Mouse (Mus musculus) kidney, embryonic 16.5 days (tissue): Measurements from ENCODE around the gene Gm44973. TPM values are rescaled to one million over a fixed set of nuclear protein-coding genes. Genes with fewer than 3 reads are reported as not detected.

Source experiments
- ATAC-seq: fragments of 200-750 bp; cut with Nextera tagmentation; 2 replicates; pipeline ENCODE4 v1.8.0; 2017; ENCODE audit warnings: moderate TSS enrichment; ENCODE audit not compliant: low FRiP score, low TSS enrichment
- H3K27ac ChIP-seq: fragments of 300-500 bp; sonication (generic); 2 replicates; pipeline ENCODE4 v1.5.1; 2014; ENCODE audit warnings: low read length
- H3K27me3 ChIP-seq: fragments of 300-500 bp; sonication (generic); 2 replicates; pipeline ENCODE4 v1.6.1; 2014; ENCODE audit warnings: low read length, control low read depth, mixed read lengths; ENCODE audit not compliant: insufficient read depth
- H3K36me3 ChIP-seq: fragments of 300-500 bp; sonication (generic); 2 replicates; pipeline ENCODE4 v1.6.1; 2014; ENCODE audit warnings: low read length, control low read depth, mixed read lengths; ENCODE audit not compliant: insufficient read depth
- H3K4me1 ChIP-seq: fragments of 300-500 bp; sonication (generic); 2 replicates; pipeline ENCODE4 v1.6.1; 2014; ENCODE audit warnings: low read length, control low read depth, mixed read lengths; ENCODE audit not compliant: insufficient read depth
- H3K4me2 ChIP-seq: fragments of 300-500 bp; sonication (generic); replicated peaks from 2 replicates; pipeline ENCODE4 v1.6.1; 2014; ENCODE audit warnings: low read depth, low read length
- H3K4me3 ChIP-seq: fragments of 300-500 bp; sonication (generic); 2 replicates; pipeline ENCODE4 v1.5.1; 2014; ENCODE audit warnings: mild to moderate bottlenecking, low read length
- H3K9ac ChIP-seq: fragments of 300-500 bp; sonication (generic); replicated peaks from 2 replicates; pipeline ENCODE4 v1.6.1; 2014; ENCODE audit warnings: low read length
- H3K9me3 ChIP-seq: fragments of 300-500 bp; sonication (generic); 2 replicates; pipeline ENCODE4 v1.6.1; 2016; ENCODE audit warnings: low read length, control low read depth
- WGBS: fragments of 180-500 bp; shearing (Covaris S2); extraction: QIAGEN DNeasy Blood & Tissue Kit; methylation state at CpG from one replicate; pipeline ENCODE4 v1.1.7; 2014; 5-methylcytosine and 5-hydroxymethylcytosine counted together
- polyA plus RNA-seq: library from polyadenylated mRNA; unstranded; fragments of >200 nt; fragmentation: Nextera tagmentation; extraction: Ambion mirVana; gene quantifications from 2 replicates; pipeline ENCODE4 v1.2.1, GENCODE M21; 2015

Gene Gm44973
- polyA plus RNA-seq, 1 experiment from 2014 or later = 1.9 TPM

- no peaks in the 10 kb centered on the region for H3K27me3 ChIP-seq
- 83% methylated on average over 63 of the region's 63 CpGs for WGBS
- peaks cover 46% of the 10 kb centered on the region for H3K9me3 ChIP-seq
- no peak overlapping the region for H3K27ac ChIP-seq
- no peak for ATAC-seq
- H3K4me1 ChIP-seq = no peaks in the 10 kb centered on the region
- H3K4me2 ChIP-seq = no peak overlapping the region
- no peak overlapping the region for H3K4me3 ChIP-seq
- no peak overlapping the region for H3K9ac ChIP-seq
- peaks cover 92% of the 10 kb centered on the region for H3K36me3 ChIP-seq
Measured at GRCm38 (mm10) chr7:5030554-5031275, 15.4 kb downstream of the Gm44973 start.

GRCm38 (mm10) chr7:5031496-5031895, 16.2 kb downstream of the Gm44973 start:
- no peak overlapping the region for H3K4me3 ChIP-seq
- H3K9me3 ChIP-seq = peaks cover 51% of the 10 kb centered on the region
- no peaks in the 10 kb centered on the region for H3K4me1 ChIP-seq
- H3K36me3 ChIP-seq = peaks cover 94% of the 10 kb centered on the region
- 0 out of 2 replicates have a peak, but pooled peaks have one; percentile 4 for ATAC-seq
- H3K4me2 ChIP-seq = no peak overlapping the region
- no peak overlapping the region for H3K27ac ChIP-seq
- H3K9ac ChIP-seq = no peak overlapping the region
- 84% methylated on average over 46 of the region's 46 CpGs for WGBS
- H3K27me3 ChIP-seq = no peaks in the 10 kb centered on the region

- H3K36me3 ChIP-seq = peaks cover 75% of the 10 kb centered on the region
- 92% methylated on average over 3 of the region's 3 CpGs for WGBS
- no peak within 1 kb of the TSS for H3K9ac ChIP-seq
- H3K4me3 ChIP-seq = no peak within 1 kb of the TSS
- ATAC-seq = no peak
- H3K27me3 ChIP-seq = no peaks in the 10 kb centered on the region
- H3K4me2 ChIP-seq = no peak within 1 kb of the TSS
- peaks cover 7% of the 10 kb centered on the region; the same call in 1 of the 2 replicates for H3K4me1 ChIP-seq
- no peak within 1 kb of the TSS for H3K27ac ChIP-seq
- H3K9me3 ChIP-seq = peaks cover 46% of the 10 kb centered on the region
Measured at GRCm38 (mm10) chr7:5033818-5034217, 18.5 kb downstream of the Gm44973 start, which contains the start of gene 4632433K11Rik. 4632433K11Rik (plus strand) TSS chr7:5034118.

GRCm38 (mm10) chr7:5035628-5036027, 20.3 kb downstream of the Gm44973 start:
- H3K4me3 ChIP-seq = no peak overlapping the region
- peaks cover 28% of the 10 kb centered on the region for H3K9me3 ChIP-seq
- H3K27ac ChIP-seq = no peak overlapping the region
- 94% methylated on average over 17 of the region's 17 CpGs for WGBS
- no peaks in the 10 kb centered on the region for H3K27me3 ChIP-seq
- H3K4me1 ChIP-seq = peaks cover 16% of the 10 kb centered on the region; the same call in 1 of the 2 replicates
- H3K4me2 ChIP-seq = no peak overlapping the region
- H3K9ac ChIP-seq = no peak overlapping the region
- peaks cover 57% of the 10 kb centered on the region for H3K36me3 ChIP-seq
- no peak for ATAC-seq

GRCm38 (mm10) chr7:5036136-5036535, 20.8 kb downstream of the Gm44973 start:
- Histone ChIP-seq H3K9me3 (peaks cover 23% of the 10 kb centered on the region), H3K27ac (no peak overlapping the region), H3K4me1 (peaks cover 16% of the 10 kb centered on the region; the same call in 1 of the 2 replicates), H3K27me3 (no peaks in the 10 kb centered on the region), H3K4me3 (no peak overlapping the region), H3K9ac (no peak overlapping the region), H3K4me2 (no peak overlapping the region), H3K36me3 (peaks cover 53% of the 10 kb centered on the region)
- 94% methylated on average over 9 of the region's 9 CpGs for WGBS
- ATAC-seq = no peak

GRCm38 (mm10) chr7:5037026-5037425, 21.7 kb downstream of the Gm44973 start:
- peaks cover 14% of the 10 kb centered on the region for H3K9me3 ChIP-seq
- H3K27me3 ChIP-seq = no peaks in the 10 kb centered on the region
- WGBS = 95% methylated on average over 7 of the region's 7 CpGs
- ATAC-seq = no peak
- H3K36me3 ChIP-seq = peaks cover 47% of the 10 kb centered on the region
- no peak overlapping the region for H3K27ac ChIP-seq
- H3K4me1 ChIP-seq = peaks cover 16% of the 10 kb centered on the region; the same call in 1 of the 2 replicates
- no peak overlapping the region for H3K9ac ChIP-seq
- H3K4me3 ChIP-seq = no peak overlapping the region
- H3K4me2 ChIP-seq = no peak overlapping the region

GRCm38 (mm10) chr7:5037467-5037866, 22.2 kb downstream of the Gm44973 start:
- Histone ChIP-seq H3K27ac (peak overlapping the region; percentile 99), H3K9ac (no peak overlapping the region), H3K36me3 (peaks cover 43% of the 10 kb centered on the region), H3K4me1 (peaks cover 16% of the 10 kb centered on the region; the same call in 1 of the 2 replicates), H3K4me3 (peak overlapping the region; percentile 81), H3K27me3 (no peaks in the 10 kb centered on the region), H3K9me3 (peaks cover 10% of the 10 kb centered on the region; the same call in 1 of the 2 replicates), H3K4me2 (peak overlapping the region; percentile 48)
- WGBS = 87% methylated on average over 8 of the region's 8 CpGs
- ATAC-seq = no peak

GRCm38 (mm10) chr7:5038109-5038732, 22.9 kb downstream of the Gm44973 start, which contains the start of gene Zfp784:
Zfp784 (minus strand) TSS chr7:5038446.
- Histone ChIP-seq H3K4me1 (peaks cover 16% of the 10 kb centered on the region; the same call in 1 of the 2 replicates), H3K4me3 (peak within 1 kb of the TSS; percentile 81), H3K27me3 (no peaks in the 10 kb centered on the region), H3K4me2 (peak within 1 kb of the TSS; percentile 48), H3K9me3 (peaks cover 6% of the 10 kb centered on the region; the same call in 1 of the 2 replicates), H3K9ac (peak within 1 kb of the TSS; percentile 95), H3K27ac (peak within 1 kb of the TSS; percentile 99), H3K36me3 (peaks cover 35% of the 10 kb centered on the region)
- ATAC-seq = peak; percentile 97
- under 1% methylated on average over 48 of the region's 48 CpGs for WGBS

- peaks cover 6% of the 10 kb centered on the region; the same call in 1 of the 2 replicates for H3K9me3 ChIP-seq
- H3K4me2 ChIP-seq = peak overlapping the region; percentile 48
- no peak for ATAC-seq
- H3K27ac ChIP-seq = peak overlapping the region; percentile 99
- H3K9ac ChIP-seq = peak overlapping the region; percentile 95
- peaks cover 30% of the 10 kb centered on the region for H3K36me3 ChIP-seq
- H3K27me3 ChIP-seq = no peaks in the 10 kb centered on the region
- H3K4me1 ChIP-seq = peaks cover 16% of the 10 kb centered on the region; the same call in 1 of the 2 replicates
- H3K4me3 ChIP-seq = peak overlapping the region; percentile 81
- WGBS = 27% methylated on average over 5 of the region's 5 CpGs
Measured at GRCm38 (mm10) chr7:5038940-5039339, 23.6 kb downstream of the Gm44973 start.
